Mouse (Mus musculus): ENCODE results near the gene Sik2. TPM values are rescaled to one million over a fixed set of nuclear protein-coding genes. Genes with fewer than 3 reads are reported as not detected.

Gene Sik2
- total and polyA plus RNA-seq, 3 experiments = 7.5 to 12.1 TPM; not detected in 1

GRCm38 (mm10) chr9:50986123-50986522 is 22.8 kb downstream of the Sik2 start:
- Histone ChIP-seq H3K27me3 (ENCODE audit: control insufficient read depth in 1 of 2, insufficient read depth in 2 of 2, low read length in 2 of 2) (no peaks in the 10 kb centered on the region), H3K79me2 (ENCODE audit: control insufficient read depth, insufficient read depth, low read length, poor library complexity) (no peaks in the 10 kb centered on the region), H3K36me3 (ENCODE audit: control insufficient read depth in 1 of 2, insufficient read depth in 2 of 2, low read length in 2 of 2) (peaks cover 0 to 2% of the 10 kb centered on the region in 2 experiments; a peak in 3 of 4 replicates), H3K4me3 (ENCODE audit: control insufficient read depth in 1 of 2, insufficient read depth in 1 of 2, low read depth in 2 of 2, low read length in 2 of 2) (no peak overlapping the region), H3K9ac (ENCODE audit: control insufficient read depth, low read depth, low read length, poor library complexity, severe bottlenecking) (no peak overlapping the region), H3K4me1 (ENCODE audit: control insufficient read depth in 1 of 2, insufficient read depth in 2 of 2, low read length in 2 of 2) (no peaks in the 10 kb centered on the region), H3K27ac (ENCODE audit: control insufficient read depth, low read depth, low read length) (no peak overlapping the region), H3K9me3 (replicated peaks; ENCODE audit: insufficient read depth, low read length) (no peaks in the 10 kb centered on the region)
- no peak for DNase-seq (ENCODE audit: low read depth, low spot score)
- TF ChIP-seq NELFE (IDR thresholded peaks at IDR 0.05; ENCODE audit: low read depth, low read length) (no peak), MYB (IDR thresholded peaks at IDR 0.05; ENCODE audit: low read depth, low read length) (no peak), UBTF (IDR thresholded peaks at IDR 0.05; ENCODE audit: borderline replicate concordance, insufficient read depth, low read depth, low read length) (no peak), MYC (IDR thresholded peaks at IDR 0.05; ENCODE audit: low read depth, low read length) (no peak), ZKSCAN1 (IDR thresholded peaks at IDR 0.05; ENCODE audit: low read depth, low read length) (no peak), CHD2 (IDR thresholded peaks at IDR 0.05; ENCODE audit: low read length) (no peak), EP300 (IDR thresholded peaks at IDR 0.05; ENCODE audit: low read depth in 1 of 2, low read length in 2 of 2) (no peak), MXI1 (IDR thresholded peaks at IDR 0.05; ENCODE audit: low read depth, low read length) (no peak)

- DNase-seq (ENCODE audit: low read depth, low spot score) = no peak
- H3K9me3 ChIP-seq (replicated peaks; ENCODE audit: insufficient read depth, low read length) = no peaks in the 10 kb centered on the region
- no peak overlapping the region for H3K27ac ChIP-seq (ENCODE audit: control insufficient read depth, low read depth, low read length)
- no peak overlapping the region for H3K9ac ChIP-seq (ENCODE audit: control insufficient read depth, low read depth, low read length, poor library complexity, severe bottlenecking)
- peaks cover 0 to 1% of the 10 kb centered on the region in 2 experiments; a peak in 1 of 4 replicates for H3K36me3 ChIP-seq (ENCODE audit: control insufficient read depth in 1 of 2, insufficient read depth in 2 of 2, low read length in 2 of 2)
- TF ChIP-seq SMC3 (IDR thresholded peaks at IDR 0.05; ENCODE audit: low read depth, low read length) (no peak), MYC (IDR thresholded peaks at IDR 0.05; ENCODE audit: low read depth, low read length) (no peak), NRF1 (IDR thresholded peaks at IDR 0.05; ENCODE audit: insufficient read depth, low read depth, low read length, poor library complexity, severe bottlenecking) (no peak), POLR2A (IDR thresholded peaks at IDR 0.05; ENCODE audit: control insufficient read depth in 1 of 2, insufficient read depth in 1 of 2, low read depth in 1 of 2, low read length in 2 of 2, poor library complexity in 1 of 2) (no peak), USF2 (IDR thresholded peaks at IDR 0.05; ENCODE audit: borderline replicate concordance in 1 of 2, insufficient read depth in 1 of 2, low read depth in 1 of 2, low read length in 2 of 2) (no peak), POLR2AphosphoS5 (IDR thresholded peaks at IDR 0.05; ENCODE audit: borderline replicate concordance, low read depth, low read length) (no peak), ETS1 (IDR thresholded peaks at IDR 0.05; ENCODE audit: low read depth, low read length) (no peak), MAFK (IDR thresholded peaks at IDR 0.05; ENCODE audit: borderline replicate concordance, low read depth, low read length) (no peak), SIN3A (IDR thresholded peaks at IDR 0.05; ENCODE audit: low read length) (no peak), MAX (IDR thresholded peaks at IDR 0.05; ENCODE audit: low read length) (no peak), MXI1 (IDR thresholded peaks at IDR 0.05; ENCODE audit: low read depth, low read length) (no peak), BHLHE40 (IDR thresholded peaks at IDR 0.05; ENCODE audit: borderline replicate concordance, low read depth, low read length) (no peak), ZKSCAN1 (IDR thresholded peaks at IDR 0.05; ENCODE audit: low read depth, low read length) (no peak), TAL1 (IDR thresholded peaks at IDR 0.05; ENCODE audit: low read length) (no peak), RCOR1 (IDR thresholded peaks at IDR 0.05; ENCODE audit: low read depth, low read length) (no peak), E2F4 (IDR thresholded peaks at IDR 0.05; ENCODE audit: borderline replicate concordance, low read depth, low read length) (no peak), UBTF (IDR thresholded peaks at IDR 0.05; ENCODE audit: borderline replicate concordance, insufficient read depth, low read depth, low read length) (no peak), ZC3H11A (IDR thresholded peaks at IDR 0.05; ENCODE audit: low read depth, low read length) (no peak), TBP (IDR thresholded peaks at IDR 0.05; ENCODE audit: low read depth, low read length) (no peak)
- no peaks in the 10 kb centered on the region for H3K27me3 ChIP-seq (ENCODE audit: control insufficient read depth in 1 of 2, insufficient read depth in 2 of 2, low read length in 2 of 2)
- peaks cover 1% of the 10 kb centered on the region; the same call in 1 of the 2 replicates for H3K79me2 ChIP-seq (ENCODE audit: control insufficient read depth, insufficient read depth, low read length, poor library complexity)
- H3K4me3 ChIP-seq (ENCODE audit: control insufficient read depth in 1 of 2, insufficient read depth in 1 of 2, low read depth in 2 of 2, low read length in 2 of 2) = no peak overlapping the region
- no peaks in the 10 kb centered on the region for H3K4me1 ChIP-seq (ENCODE audit: control insufficient read depth in 1 of 2, insufficient read depth in 2 of 2, low read length in 2 of 2)
Observed at GRCm38 (mm10) chr9:50981499-50982190, 27.2 kb downstream of the Sik2 start.

Data from MEL (cell line).